ENCODE assay signal across 9 mouse cellular contexts in genomic region chr5:148908191-148909056, GRCm38 (mm10). TPM values are rescaled to one million over a fixed set of nuclear protein-coding genes. Genes with fewer than 3 reads are reported as not detected.
DNase-seq lines count a peak whose midpoint lies in the region; ATAC-seq and TF ChIP-seq lines count a peak whose summit lies in the region.
"Had no signal": no experiment of that assay in that cellular context is flagged by ENCODE, and none has a peak within 500 bp of the region (broad histone marks: within the 10 kb centered on the region; RNA-seq: fewer than 3 reads in every experiment).

No protein-coding gene starts in this region.

- H3K27ac ChIP-seq in heart, embryonic 14.5 days (replicated peaks in 1 of 2; ENCODE audit: control insufficient read depth in 1 of 2, insufficient read depth in 1 of 2, low read depth in 2 of 2, low read length in 2 of 2), result peak overlapping the region; percentile 1 to 34; a peak in 2 of 4 replicates
- H3K27ac ChIP-seq in liver, embryonic 14.5 days, result no peak overlapping the region
- H3K27ac ChIP-seq in gastrocnemius, adult 2 months, result no peak overlapping the region
- H3K27ac ChIP-seq: macrophage had no signal

- peak overlapping the region; percentile 23; the same call in 1 of the 2 replicates for H3K4me2 ChIP-seq in heart, embryonic 14.5 days (ENCODE audit: low read length)
- no peak overlapping the region; the same call in 1 of the 2 replicates for H3K4me2 ChIP-seq in liver, embryonic 14.5 days (ENCODE audit: low read depth)

- no peak for ATAC-seq in megakaryocyte, adult 5-6 weeks (ENCODE audit: poor library complexity, severe bottlenecking)
- ATAC-seq in heart, embryonic 14.5 days (ENCODE audit: insufficient number of reproducible peaks, insufficient read depth, low FRiP score, low read depth), result no peak
- peak; percentile 21; the same call in 1 of the 2 replicates for ATAC-seq in liver, embryonic 14.5 days (ENCODE audit: insufficient read depth)
- ATAC-seq in neutrophil, adult 5-6 weeks (ENCODE audit: extremely low read depth, insufficient number of reproducible peaks, low FRiP score, poor library complexity, severe bottlenecking), result peak; percentile 45

- no peak for TF ChIP-seq CTCF in liver, embryonic 14.5 days (IDR thresholded peaks at IDR 0.05; ENCODE audit: low read depth)
- TF ChIP-seq CTCF in gastrocnemius, adult 2 months (IDR thresholded peaks at IDR 0.05), result no peak

- 20% methylated on average over 17 of the region's 17 CpGs for WGBS in heart, embryonic 14.5 days
- 46% methylated on average over 17 of the region's 17 CpGs for WGBS in liver, embryonic 14.5 days (ENCODE audit: insufficient replicate concordance)

- intact Hi-C loops in gastrocnemius, adult 2 months (cut with DNase I), result loop anchor here (10.0 kb wide), 1 partner anchor 136 kb away; no protein-coding TSS in a partner anchor

- peaks cover 86% of the 10 kb centered on the region for H3K36me3 ChIP-seq in megakaryocyte, embryonic 14.5 days (replicated peaks; ENCODE audit: low read length)
- H3K36me3 ChIP-seq in heart, embryonic 14.5 days (ENCODE audit: control insufficient read depth, insufficient read depth, low read length), result peaks cover 26% of the 10 kb centered on the region
- H3K36me3 ChIP-seq in liver, embryonic 14.5 days (replicated peaks; ENCODE audit: control insufficient read depth, insufficient read depth, low read depth), result peaks cover 9% of the 10 kb centered on the region

- no peak for TF ChIP-seq EP300 in liver, embryonic 14.5 days (IDR thresholded peaks at IDR 0.05; ENCODE audit: low read depth)

- DNase-seq in liver, embryonic 14.5 days (ENCODE audit: low read depth in 3 of 3, low spot score in 3 of 3), result no peak
- DNase-seq in gastrocnemius, adult 2 months, result no peak
- DNase-seq in lung, postnatal 25 days (ENCODE audit: low spot score), result no peak
- DNase-seq in kidney, postnatal 36 days, result no peak

- H3K27me3 ChIP-seq in megakaryocyte, embryonic 14.5 days (replicated peaks), result no peaks in the 10 kb centered on the region
- H3K27me3 ChIP-seq in heart, embryonic 14.5 days (ENCODE audit: control insufficient read depth, insufficient read depth, low read length), result no peaks in the 10 kb centered on the region
- no peaks in the 10 kb centered on the region for H3K27me3 ChIP-seq in liver, embryonic 14.5 days (ENCODE audit: control insufficient read depth, insufficient read depth, low read length)

- H3K4me1 ChIP-seq in megakaryocyte, embryonic 14.5 days, result peaks cover 57% of the 10 kb centered on the region
- peaks cover 18 to 32% of the 10 kb centered on the region in 2 experiments for H3K4me1 ChIP-seq in heart, embryonic 14.5 days (ENCODE audit: control insufficient read depth in 2 of 2, insufficient read depth in 2 of 2, low read length in 2 of 2)
- peaks cover 27 to 39% of the 10 kb centered on the region in 2 experiments for H3K4me1 ChIP-seq in liver, embryonic 14.5 days (replicated peaks; ENCODE audit: control insufficient read depth in 2 of 2, insufficient read depth in 2 of 2, low read length in 1 of 2)

- H3K9ac ChIP-seq in heart, embryonic 14.5 days (ENCODE audit: low read length), result no peak overlapping the region; the same call in none of the 2 replicates
- no peak overlapping the region for H3K9ac ChIP-seq in liver, embryonic 14.5 days (replicated peaks)

- H3K4me3 ChIP-seq in megakaryocyte, embryonic 14.5 days (replicated peaks), result peak overlapping the region; percentile 72
- H3K4me3 ChIP-seq in heart, embryonic 14.5 days (ENCODE audit: control insufficient read depth in 1 of 2, insufficient read depth in 1 of 2, low read depth in 1 of 2, low read length in 2 of 2), result no peak overlapping the region
- no peak overlapping the region for H3K4me3 ChIP-seq in liver, embryonic 14.5 days (ENCODE audit: insufficient read depth in 1 of 2, low read depth in 2 of 2, low read length in 2 of 2)
- H3K4me3 ChIP-seq in gastrocnemius, adult 2 months, result no peak overlapping the region

- H3K9me3 ChIP-seq in megakaryocyte, embryonic 14.5 days, result no peaks in the 10 kb centered on the region
- H3K9me3 ChIP-seq in heart, embryonic 14.5 days (ENCODE audit: control insufficient read depth, low read length), result no peaks in the 10 kb centered on the region
- 0 out of 2 replicates have a peak, but pooled peaks cover under 1% of the 10 kb centered on the region for H3K9me3 ChIP-seq in liver, embryonic 14.5 days (ENCODE audit: control insufficient read depth, low read length)

RNA-seq across cellular contexts. Expression of gene Katnal1, which starts 20.7 kb away (rescaled TPM):
- 1.7 and 3.0 TPM in 2 replicates for polyA plus RNA-seq in megakaryocyte, embryonic 14.5 days (2012; ENCODE audit: insufficient read depth, low replicate concordance)
- 1.8 and 3.1 TPM in 2 replicates for total RNA-seq in megakaryocyte, adult 5-6 weeks (2015)
- total RNA-seq in megakaryocyte, adult 5-6 weeks (2017), result 2.4 and 2.5 TPM in 2 replicates
- 12.3 and 15.6 TPM in 2 replicates for polyA plus RNA-seq in heart, embryonic 14.5 days (2014; fragmentation: Nextera tagmentation; extraction: Ambion mirVana)
- polyA plus RNA-seq in liver, embryonic 14.5 days (2012; rRNA removed), result 3.9 and 5.1 TPM in 2 replicates
- 7.6 and 8.3 TPM in 2 replicates for polyA plus RNA-seq in liver, embryonic 14.5 days (2014; fragmentation: Nextera tagmentation; extraction: Ambion mirVana)
- 5.2 and 8.0 TPM in 2 replicates for total RNA-seq in neutrophil, adult 5-6 weeks (2017)
- 1 to 10 TPM; 4.2 to 5.6 TPM for total RNA-seq in gastrocnemius, adult 2 months (2021)

Comparison
In these comparisons a context has a peak if more than half of its experiments do, and no peak if none do; other contexts are left out.
1. ATAC-seq: peak in liver, embryonic 14.5 days (single experiment) and neutrophil, adult 5-6 weeks (single experiment); none in megakaryocyte, adult 5-6 weeks (single experiment) and heart, embryonic 14.5 days (single experiment).
2. H3K27ac ChIP-seq: peak in heart, embryonic 14.5 days (2 of 2); none in liver, embryonic 14.5 days (single experiment) and gastrocnemius, adult 2 months (single experiment).